25 mouse cellular contexts compared by ENCODE assay signal in the genomic region with DNA sequence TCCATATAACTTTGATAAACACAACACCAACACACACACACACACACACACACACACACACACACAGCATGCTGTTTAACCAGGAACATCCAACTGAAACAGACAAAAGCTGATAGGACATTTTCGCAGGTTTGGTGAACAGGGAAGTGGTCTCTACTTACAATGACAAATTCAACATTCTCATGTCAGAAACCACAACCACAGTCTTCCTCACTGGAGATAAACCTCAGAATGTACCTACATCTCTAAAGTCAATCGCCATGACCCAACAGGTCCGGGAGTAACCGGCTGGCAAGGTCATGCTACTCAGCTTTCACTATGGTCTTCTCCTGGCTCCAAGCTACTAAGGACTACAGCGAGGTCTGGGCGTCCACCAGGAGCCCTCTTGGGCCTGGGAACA.
DNase-seq lines count a peak whose midpoint lies in the region; ATAC-seq and TF ChIP-seq lines count a peak whose summit lies in the region.
"Had no signal": no experiment of that assay in that cellular context is flagged by ENCODE, and none has a peak within 500 bp of the region (broad histone marks: within the 10 kb centered on the region; RNA-seq: fewer than 3 reads in every experiment).

No protein-coding gene starts in this region.

- H3K4me3 ChIP-seq in kidney, embryonic 16.5 days (ENCODE audit: low read length): no peak overlapping the region
- H3K4me3 ChIP-seq in kidney, embryonic 15.5 days (replicated peaks): no peak overlapping the region
- no peak overlapping the region for H3K4me3 ChIP-seq in embryonic facial prominence, embryonic 10.5 days
- no peak overlapping the region for H3K4me3 ChIP-seq in limb, embryonic 12.5 days (replicated peaks)
- H3K4me3 ChIP-seq in thymus, adult 2 months (ENCODE audit: control insufficient read depth, insufficient read depth, low read length): no peak overlapping the region
- H3K4me3 ChIP-seq in liver, embryonic 12.5 days: no peak overlapping the region
- H3K4me3 ChIP-seq: forebrain, embryonic 10.5 days; forebrain, embryonic 15.5 days; hindbrain, embryonic 12.5 days; intestine, embryonic 15.5 days; left cerebral cortex, adult 2 months; limb, embryonic 15.5 days; liver, embryonic 15.5 days; midbrain, embryonic 13.5 days; neural tube, embryonic 13.5 days had no signal

- DNase-seq in embryonic facial prominence, embryonic 10.5 days (ENCODE audit: low spot score): no peak
- DNase-seq in thymus, adult 2 months: no peak
- no peak for DNase-seq in right cerebral cortex, postnatal 14 days
- DNase-seq: adrenal gland, adult 2 months; cerebellum, adult 18-20 months; cerebellum, postnatal 14 days; kidney, adult 8-10 months; kidney, postnatal 25 days; lung, embryonic 14.5 days; lung, postnatal 14 days had no signal

- peaks cover 14% of the 10 kb centered on the region for H3K9me3 ChIP-seq in kidney, embryonic 16.5 days (ENCODE audit: low read length)
- H3K9me3 ChIP-seq in kidney, embryonic 15.5 days (replicated peaks): peaks cover 10% of the 10 kb centered on the region
- H3K9me3 ChIP-seq in embryonic facial prominence, embryonic 10.5 days: peaks cover 11% of the 10 kb centered on the region
- H3K9me3 ChIP-seq in limb, embryonic 12.5 days: peaks cover 8% of the 10 kb centered on the region
- H3K9me3 ChIP-seq in liver, embryonic 12.5 days (replicated peaks): 0 out of 2 replicates have a peak, but pooled peaks cover 3% of the 10 kb centered on the region
- H3K9me3 ChIP-seq: forebrain, embryonic 15.5 days; intestine, embryonic 15.5 days; limb, embryonic 15.5 days; liver, embryonic 15.5 days had no signal

- ATAC-seq in kidney, embryonic 16.5 days (ENCODE audit: low FRiP score, low TSS enrichment): peak; percentile 32; the same call in 1 of the 2 replicates
- no peak for ATAC-seq in kidney, embryonic 15.5 days (replicated peaks; ENCODE audit: low FRiP score)
- ATAC-seq in limb, embryonic 12.5 days (ENCODE audit: insufficient number of reproducible peaks, insufficient read depth, low FRiP score, low TSS enrichment, low read depth): 0 out of 2 replicates have a peak, but pooled peaks have one; percentile 24
- no peak for ATAC-seq in liver, embryonic 12.5 days
- ATAC-seq: activated CD4-positive, CD25-positive, alpha-beta regulatory T cell, adult 4 months; forebrain, embryonic 15.5 days; hindbrain, postnatal 0 days; intestine, embryonic 15.5 days; midbrain, embryonic 13.5 days had no signal

- WGBS in kidney, embryonic 16.5 days: 66% methylated on average over 6 of the region's 6 CpGs
- 77% methylated on average over 6 of the region's 6 CpGs for WGBS in kidney, embryonic 15.5 days
- 87% methylated on average over 6 of the region's 6 CpGs for WGBS in embryonic facial prominence, embryonic 10.5 days
- 89% methylated on average over 6 of the region's 6 CpGs for WGBS in limb, embryonic 12.5 days
- WGBS in thymus, adult 2 months: 32% methylated on average over 6 of the region's 6 CpGs
- WGBS in liver, embryonic 12.5 days (ENCODE audit: insufficient replicate concordance): 49% methylated on average over 6 of the region's 6 CpGs

- H3K27me3 ChIP-seq in kidney, embryonic 16.5 days (ENCODE audit: insufficient read depth, low read length): no peaks in the 10 kb centered on the region
- H3K27me3 ChIP-seq in kidney, embryonic 15.5 days: no peaks in the 10 kb centered on the region
- H3K27me3 ChIP-seq in embryonic facial prominence, embryonic 10.5 days (replicated peaks; ENCODE audit: low read depth, poor library complexity, severe bottlenecking): peaks cover 11% of the 10 kb centered on the region; the same call in 1 of the 2 replicates
- no peaks in the 10 kb centered on the region for H3K27me3 ChIP-seq in limb, embryonic 12.5 days
- no peaks in the 10 kb centered on the region for H3K27me3 ChIP-seq in thymus, adult 2 months (ENCODE audit: control insufficient read depth, insufficient read depth, low read length)
- H3K27me3 ChIP-seq in liver, embryonic 12.5 days (replicated peaks): no peaks in the 10 kb centered on the region
- H3K27me3 ChIP-seq: forebrain, embryonic 15.5 days; hindbrain, embryonic 12.5 days; intestine, embryonic 15.5 days; limb, embryonic 15.5 days; liver, embryonic 15.5 days; midbrain, embryonic 13.5 days; neural tube, embryonic 13.5 days had no signal

- no peak for TF ChIP-seq POLR2A in thymus, adult 2 months (IDR thresholded peaks at IDR 0.05; ENCODE audit: control insufficient read depth, extremely low read depth, insufficient read depth, low read length, poor library complexity)

- H3K9ac ChIP-seq in kidney, embryonic 16.5 days (replicated peaks; ENCODE audit: low read length): no peak overlapping the region
- no peak overlapping the region for H3K9ac ChIP-seq in kidney, embryonic 15.5 days
- no peak overlapping the region for H3K9ac ChIP-seq in limb, embryonic 12.5 days (replicated peaks)
- no peak overlapping the region for H3K9ac ChIP-seq in liver, embryonic 12.5 days
- H3K9ac ChIP-seq: forebrain, embryonic 15.5 days; hindbrain, embryonic 12.5 days; intestine, embryonic 15.5 days; limb, embryonic 15.5 days; liver, embryonic 15.5 days; lung, embryonic 14.5 days; midbrain, embryonic 13.5 days; neural tube, embryonic 13.5 days had no signal

- H3K36me3 ChIP-seq in kidney, embryonic 16.5 days (ENCODE audit: insufficient read depth, low read length): peaks cover 21% of the 10 kb centered on the region
- peaks cover 36% of the 10 kb centered on the region for H3K36me3 ChIP-seq in kidney, embryonic 15.5 days
- peaks cover 22% of the 10 kb centered on the region for H3K36me3 ChIP-seq in embryonic facial prominence, embryonic 10.5 days (replicated peaks)
- H3K36me3 ChIP-seq in limb, embryonic 12.5 days: peaks cover 29% of the 10 kb centered on the region
- peaks cover 16% of the 10 kb centered on the region for H3K36me3 ChIP-seq in thymus, adult 2 months (ENCODE audit: control insufficient read depth, insufficient read depth, low read length)
- peaks cover 90% of the 10 kb centered on the region for H3K36me3 ChIP-seq in liver, embryonic 12.5 days

- no peak overlapping the region for H3K27ac ChIP-seq in kidney, embryonic 16.5 days (ENCODE audit: low read length)
- no peak overlapping the region for H3K27ac ChIP-seq in kidney, embryonic 15.5 days
- peak overlapping the region; percentile 35; the same call in 1 of the 2 replicates for H3K27ac ChIP-seq in embryonic facial prominence, embryonic 10.5 days (replicated peaks)
- H3K27ac ChIP-seq in limb, embryonic 12.5 days: no peak overlapping the region
- no peak overlapping the region for H3K27ac ChIP-seq in thymus, adult 2 months (ENCODE audit: control insufficient read depth, insufficient read depth, low read length)
- no peak overlapping the region for H3K27ac ChIP-seq in liver, embryonic 12.5 days
- H3K27ac ChIP-seq: forebrain, embryonic 10.5 days; forebrain, embryonic 15.5 days; hindbrain, embryonic 12.5 days; hindbrain, postnatal 0 days; intestine, embryonic 15.5 days; left cerebral cortex, adult 2 months; limb, embryonic 15.5 days; liver, embryonic 15.5 days; midbrain, embryonic 13.5 days; neural tube, embryonic 13.5 days had no signal

- peaks cover 32% of the 10 kb centered on the region for H3K4me1 ChIP-seq in kidney, embryonic 16.5 days (ENCODE audit: insufficient read depth, low read length)
- peaks cover 36% of the 10 kb centered on the region for H3K4me1 ChIP-seq in kidney, embryonic 15.5 days
- H3K4me1 ChIP-seq in embryonic facial prominence, embryonic 10.5 days: peaks cover 62% of the 10 kb centered on the region
- H3K4me1 ChIP-seq in limb, embryonic 12.5 days (replicated peaks): peaks cover 42% of the 10 kb centered on the region
- H3K4me1 ChIP-seq in thymus, adult 2 months (replicated peaks; ENCODE audit: control insufficient read depth, insufficient read depth, low read length): peaks cover 33% of the 10 kb centered on the region
- peaks cover 91% of the 10 kb centered on the region for H3K4me1 ChIP-seq in liver, embryonic 12.5 days

- TF ChIP-seq CTCF in thymus, adult 2 months (IDR thresholded peaks at IDR 0.05; ENCODE audit: borderline replicate concordance, control insufficient read depth, extremely low read depth, insufficient read depth, low read length, poor library complexity): no peak

- H3K4me2 ChIP-seq in kidney, embryonic 16.5 days (replicated peaks; ENCODE audit: low read depth, low read length): no peak overlapping the region
- no peak overlapping the region for H3K4me2 ChIP-seq in kidney, embryonic 15.5 days
- no peak overlapping the region for H3K4me2 ChIP-seq in limb, embryonic 12.5 days
- H3K4me2 ChIP-seq in liver, embryonic 12.5 days: no peak overlapping the region
- H3K4me2 ChIP-seq: forebrain, embryonic 15.5 days; hindbrain, embryonic 12.5 days; intestine, embryonic 15.5 days; limb, embryonic 15.5 days; liver, embryonic 15.5 days; lung, embryonic 14.5 days; midbrain, embryonic 13.5 days; neural tube, embryonic 13.5 days had no signal

Comparison
In these comparisons a context has a peak if more than half of its experiments do, and no peak if none do; other contexts are left out.
1. ATAC-seq: peak in kidney, embryonic 16.5 days (single experiment) and limb, embryonic 12.5 days (single experiment); none in kidney, embryonic 15.5 days (single experiment) and liver, embryonic 12.5 days (single experiment).